Mouse (Mus musculus): ENCODE data around the gene Prkch.

Prkch gene

GRCm38 (mm10) chr12:73617652-73618051, 33.1 kb downstream of the Prkch start:
- no peak for DNase-seq

GRCm38 (mm10) chr12:73625277-73626032, 40.9 kb downstream of the Prkch start:
- DNase-seq = no peak

- no peak for DNase-seq
Measured at GRCm38 (mm10) chr12:73627902-73628301, 43.3 kb downstream of the Prkch start.

GRCm38 (mm10) chr12:73630596-73630995, 46.0 kb downstream of the Prkch start:
- DNase-seq = no peak

- no peak for DNase-seq
Measured at GRCm38 (mm10) chr12:73631148-73631547, 46.6 kb downstream of the Prkch start.

GRCm38 (mm10) chr12:73632671-73633244, 48.2 kb downstream of the Prkch start:
- no peak for DNase-seq

GRCm38 (mm10) chr12:73633707-73634106, 49.1 kb downstream of the Prkch start:
- no peak for DNase-seq

GRCm38 (mm10) chr12:73639571-73639970, 55.0 kb downstream of the Prkch start:
- DNase-seq = no peak

GRCm38 (mm10) chr12:73641183-73641582, 56.6 kb downstream of the Prkch start:
- DNase-seq = no peak

GRCm38 (mm10) chr12:73645216-73645615, 60.6 kb downstream of the Prkch start:
- DNase-seq = no peak

- DNase-seq = no peak
Measured at GRCm38 (mm10) chr12:73647686-73648085, 63.1 kb downstream of the Prkch start.

- DNase-seq = no peak
Measured at GRCm38 (mm10) chr12:73656568-73657204, 72.1 kb downstream of the Prkch start.

- no peak for DNase-seq
Measured at GRCm38 (mm10) chr12:73663421-73663820, 78.8 kb downstream of the Prkch start.

GRCm38 (mm10) chr12:73666701-73667100, 82.1 kb downstream of the Prkch start:
- DNase-seq = no peak

GRCm38 (mm10) chr12:73667607-73668006, 83.0 kb downstream of the Prkch start:
- no peak for DNase-seq

GRCm38 (mm10) chr12:73670739-73671138, 86.1 kb downstream of the Prkch start:
- DNase-seq = no peak

- DNase-seq = no peak
Measured at GRCm38 (mm10) chr12:73671540-73671939, 86.9 kb downstream of the Prkch start.

- DNase-seq = no peak
Measured at GRCm38 (mm10) chr12:73672007-73672406, 87.4 kb downstream of the Prkch start.

GRCm38 (mm10) chr12:73673783-73674182, 89.2 kb downstream of the Prkch start:
- DNase-seq = peak; percentile 8

- no peak for DNase-seq
Measured at GRCm38 (mm10) chr12:73675212-73675611, 90.6 kb downstream of the Prkch start.

- DNase-seq = no peak
Measured at GRCm38 (mm10) chr12:73679400-73679801, 94.8 kb downstream of the Prkch start.

GRCm38 (mm10) chr12:73682921-73683346, 98.3 kb downstream of the Prkch start:
- DNase-seq = no peak

GRCm38 (mm10) chr12:73685875-73686274, 101.3 kb downstream of the Prkch start:
- DNase-seq = no peak

- DNase-seq = no peak
Measured at GRCm38 (mm10) chr12:73686456-73686855, 101.9 kb downstream of the Prkch start.

Data from cerebellum, adult 9-11 months (tissue).